Mouse (Mus musculus) Patski (cell line): Measurements from ENCODE around the gene Rnf4. TPM values are rescaled to one million over a fixed set of nuclear protein-coding genes. Genes with fewer than 3 reads are reported as not detected.

Experiments
- ATAC-seq: fragments of 100-300 bp; one replicate; pipeline ENCODE4 v1.8.0; 2021
- CTCF ChIA-PET: fragments of 350-600 bp; sonication (Branson Sonifier 250); formaldehyde crosslinking; loops from one replicate; lab custom pipeline; 2022; ENCODE audit warnings: inconsistent platforms; lab: Charles Lee
- POLR2A ChIA-PET: fragments of 350-600 bp; sonication (Branson Sonifier 250); formaldehyde crosslinking; loops from one replicate; lab custom pipeline; 2022; ENCODE audit warnings: antibody characterized with exemption, inconsistent platforms; lab: Charles Lee
- DNase-seq: peaks from one replicate; pipeline ENCODE4 v3.0.0-alpha.2; 2011; ENCODE audit warnings: low read depth, low spot score
- H3K27me3 ChIP-seq: fragments of 371-371 bp; one replicate; pipeline ENCODE4 v1.5.1; 2021
- CTCF ChIP-seq: fragments of 100-300 bp; IDR thresholded peaks from one replicate; pipeline ENCODE4 v1.5.1; 2021
- in situ Hi-C: fragments of 300-500 bp; cut with MboI; formaldehyde crosslinking; loops from 3 replicates; pipeline ENCODE4 v1.11.1; 2018; ENCODE audit warnings: low pct_unique_long_range_greater_than_20kb, mixed read lengths
- polyA plus RNA-seq: library from polyadenylated mRNA; unstranded; gene quantifications from one replicate; pipeline ENCODE4 v1.2.3, GENCODE M21; 2021

Gene Rnf4
- polyA plus RNA-seq, 1 experiment from 2014 or later, result 128 TPM

DNA sequence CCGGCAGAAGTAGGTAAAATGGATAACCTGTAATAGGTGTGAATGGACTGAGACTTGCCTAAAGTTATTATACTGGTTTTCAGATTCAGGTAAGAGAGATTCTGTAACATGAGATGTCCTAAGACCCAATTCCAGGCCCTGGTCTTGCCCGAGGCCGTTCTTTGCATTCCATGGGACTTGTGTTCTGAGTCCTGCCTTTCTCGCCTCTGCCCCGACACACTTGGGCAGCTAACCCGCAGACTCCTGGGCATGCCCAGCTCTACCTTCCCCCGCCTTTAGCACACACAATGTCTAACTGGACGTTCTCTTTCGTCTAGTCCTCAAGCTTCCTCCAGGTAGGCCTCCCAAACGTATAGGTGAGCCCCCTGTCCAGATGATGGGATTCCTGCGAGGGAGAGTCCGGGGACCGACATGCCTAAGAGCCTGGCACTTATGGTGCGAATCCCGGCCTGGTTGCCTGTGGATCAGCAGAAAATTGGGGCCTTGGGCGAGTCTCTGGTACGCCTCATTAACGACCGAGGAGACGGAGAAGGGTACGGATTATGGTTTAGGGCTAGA, 471 bp upstream of the Rnf4 start:
- ChIA-PET POLR2A (interaction anchor here (0.8 to 1.8 kb wide), 4 partner anchors 9 to 14 kb away, joined by 3 to 10 read pairs (median 4); no protein-coding TSS in a partner anchor), CTCF (no interaction called here)
- ATAC-seq, result peak; percentile 58
- H3K27me3 ChIP-seq, result no peaks in the 10 kb centered on the region
- DNase-seq, result peak; percentile 37
- TF ChIP-seq CTCF, result no peak
- in situ Hi-C loops, result no loop called here

- DNase-seq (no peak), ATAC-seq (peak; percentile 46)
- in situ Hi-C loops, result no loop called here
- CTCF ChIA-PET, result interaction anchor here (0.7 kb wide), 1 partner anchor 55 kb away, joined by 3 read pairs; no protein-coding TSS in a partner anchor
- no peaks in the 10 kb centered on the region for H3K27me3 ChIP-seq
- TF ChIP-seq CTCF, result no peak
- POLR2A ChIA-PET, result interaction anchor here (0.6 to 1.8 kb wide), 2 partner anchors 11 to 12 kb away, joined by 3 to 4 read pairs; no protein-coding TSS in a partner anchor
Observed at GRCm38 (mm10) chr5:34336775-34337450, 824 bp downstream of the Rnf4 start.

DNA sequence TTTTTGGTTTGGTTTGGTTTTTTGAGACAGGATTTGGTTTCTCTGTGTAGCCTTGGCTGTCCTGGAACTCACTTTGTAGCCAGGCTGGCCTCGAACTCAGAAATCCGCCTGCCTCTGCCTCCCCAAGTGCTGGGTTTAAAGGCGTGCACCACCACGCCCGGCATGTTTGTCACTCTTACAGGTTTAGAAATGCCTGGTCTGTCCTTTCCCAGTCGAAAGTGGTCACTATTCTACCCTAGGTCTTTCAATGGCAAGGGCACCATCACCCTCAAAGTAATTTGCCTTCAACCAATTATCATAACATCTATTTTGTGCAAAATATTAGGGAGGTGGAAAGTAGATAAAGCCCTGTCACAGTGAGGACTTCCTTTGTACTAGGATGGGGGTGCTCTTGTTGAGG, 4.2 kb downstream of the Rnf4 start:
- TF ChIP-seq CTCF, result no peak
- ChIA-PET POLR2A (no interaction called here), CTCF (interaction anchor here (0.9 to 1.1 kb wide), 2 partner anchors 10 to 15 kb away, joined by 3 read pairs; no protein-coding TSS in a partner anchor)
- no peaks in the 10 kb centered on the region for H3K27me3 ChIP-seq
- ATAC-seq, result no peak
- in situ Hi-C loops, result no loop called here
- DNase-seq, result no peak

DNA sequence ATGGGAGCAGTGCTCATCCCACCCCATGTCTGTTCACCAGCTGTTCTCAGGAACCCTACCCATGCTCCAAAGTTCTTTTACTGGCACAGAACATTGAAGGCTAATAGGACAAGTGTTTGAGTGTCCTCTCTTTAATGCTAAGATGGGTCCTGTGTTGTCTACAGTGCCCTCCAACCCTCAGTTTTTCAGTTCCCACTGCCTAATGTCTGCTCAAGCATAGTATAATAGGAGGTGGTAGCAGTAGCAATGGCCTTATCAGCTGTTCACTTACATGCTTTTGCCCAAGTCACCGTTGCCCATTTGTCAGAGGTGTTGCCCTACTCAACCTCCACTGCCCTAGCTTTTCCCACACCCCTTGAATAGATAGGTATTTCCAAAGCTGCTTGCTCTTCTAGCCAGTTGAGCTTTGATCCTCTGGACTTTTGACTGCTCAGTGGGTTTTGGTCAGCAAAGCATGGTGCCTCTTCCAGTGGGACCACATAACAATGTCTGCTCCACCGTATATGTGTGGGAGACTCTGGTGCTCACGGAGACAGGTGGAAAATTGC, 16.1 kb downstream of the Rnf4 start:
- ATAC-seq (no peak), DNase-seq (no peak)
- TF ChIP-seq CTCF, result no peak
- ChIA-PET POLR2A (no interaction called here), CTCF (interaction anchor here (1.2 kb wide), 1 partner anchor 116 kb away, joined by 3 read pairs; no protein-coding TSS in a partner anchor)
- in situ Hi-C loops, result no loop called here
- H3K27me3 ChIP-seq, result no peaks in the 10 kb centered on the region

DNA sequence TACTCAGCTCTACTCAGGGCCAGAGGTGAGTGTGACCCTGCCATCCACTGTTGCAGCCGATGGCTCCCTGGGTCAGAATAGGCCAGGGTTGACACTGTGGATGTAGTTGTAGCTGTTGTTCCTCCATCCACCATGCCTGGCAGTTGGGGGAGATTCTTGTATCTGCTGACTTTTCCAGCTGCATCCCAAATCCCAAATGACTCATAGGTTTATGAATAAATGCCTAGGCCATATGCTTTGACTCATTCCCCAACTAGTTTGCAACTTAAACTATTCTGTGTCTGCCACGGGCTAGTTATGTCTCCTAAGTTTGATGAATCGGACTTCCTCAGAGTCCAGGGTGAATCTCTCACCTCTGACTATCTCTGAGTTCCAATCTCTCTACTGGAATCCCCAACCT, 24.2 kb downstream of the Rnf4 start:
- ATAC-seq, result no peak
- TF ChIP-seq CTCF, result no peak
- in situ Hi-C loops, result no loop called here
- CTCF ChIA-PET, result no interaction called here
- POLR2A ChIA-PET, result interaction anchor here (0.5 kb wide), 2 partner anchors 42 to 78 kb away, joined by 3 to 5 read pairs; no protein-coding TSS in a partner anchor
- no peak for DNase-seq
- no peaks in the 10 kb centered on the region for H3K27me3 ChIP-seq

DNA sequence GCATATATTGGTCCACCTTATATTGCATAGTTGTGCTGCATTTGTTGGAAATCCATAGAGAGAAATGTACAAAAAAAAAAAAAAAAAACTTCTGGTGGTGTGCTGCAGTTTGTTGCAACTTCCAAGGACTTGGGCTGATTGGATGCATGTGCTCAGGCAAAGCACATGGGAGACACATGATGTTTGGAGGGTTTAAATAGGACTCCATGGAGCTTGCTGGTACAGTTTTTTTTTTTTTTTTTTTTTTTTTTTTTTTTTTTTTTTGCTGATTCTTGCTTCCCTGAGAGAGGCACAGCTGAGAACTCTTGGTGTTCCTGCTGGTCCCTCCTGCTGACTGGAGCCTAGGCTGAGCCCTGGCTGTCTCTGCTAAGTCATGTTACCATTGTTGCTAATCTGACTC, 27.0 kb downstream of the Rnf4 start:
- POLR2A ChIA-PET, result interaction anchor here (0.6 to 0.9 kb wide), 3 partner anchors 15 to 790 kb away, joined by 3 to 4 read pairs (median 3); no protein-coding TSS in a partner anchor
- no peak for TF ChIP-seq CTCF
- no peaks in the 10 kb centered on the region for H3K27me3 ChIP-seq
- DNase-seq, result no peak
- in situ Hi-C loops, result no loop called here
- ATAC-seq, result no peak
- CTCF ChIA-PET, result no interaction called here

DNA sequence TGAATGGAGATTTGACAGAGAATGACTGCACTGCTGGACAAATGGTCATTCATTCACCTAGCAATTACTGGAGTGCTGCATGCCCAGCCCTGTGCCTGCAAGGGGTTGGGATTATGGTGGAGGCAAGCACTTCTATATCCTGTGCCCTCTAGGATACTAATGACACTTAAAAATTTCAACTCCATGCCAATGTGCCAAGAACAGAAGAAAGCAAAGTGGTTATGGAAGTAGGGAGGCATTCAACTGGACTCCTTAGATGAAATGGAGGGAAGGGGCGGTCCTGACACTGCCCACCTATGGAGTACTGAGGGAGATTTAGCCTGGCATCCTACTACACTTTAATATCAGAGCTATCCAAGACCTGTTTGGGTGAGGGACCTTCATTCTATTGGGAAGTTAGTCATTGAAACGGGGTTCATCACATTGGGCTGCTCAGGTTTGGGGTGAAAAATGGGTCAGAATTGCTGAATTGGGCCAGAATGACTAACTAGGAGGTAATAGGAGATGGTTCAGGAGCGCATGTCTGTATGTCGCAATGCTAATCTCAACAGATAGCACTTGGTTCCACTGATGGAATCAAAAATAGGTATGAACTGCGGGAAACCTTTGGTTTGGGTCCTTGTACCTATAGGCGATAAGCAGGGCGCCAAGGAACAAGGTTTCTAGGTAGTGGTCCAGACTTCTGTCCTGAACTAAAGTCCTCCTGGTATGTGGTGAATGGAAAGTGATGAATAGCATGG, 32.6 kb downstream of the Rnf4 start:
- no peak for DNase-seq
- no peak for TF ChIP-seq CTCF
- in situ Hi-C loops, result no loop called here
- H3K27me3 ChIP-seq, result no peaks in the 10 kb centered on the region
- ChIA-PET CTCF (interaction anchor here (1.0 to 2.1 kb wide), 4 partner anchors 14 to 89 kb away, joined by 3 to 5 read pairs (median 3); no protein-coding TSS in a partner anchor), POLR2A (no interaction called here)
- ATAC-seq, result no peak

- peak; percentile 70 for DNase-seq
- ChIA-PET POLR2A (interaction anchor here (2.1 kb wide), 1 partner anchor 10 kb away, joined by 6 read pairs; no protein-coding TSS in a partner anchor), CTCF (interaction anchor here (1.1 to 2.1 kb wide), 2 partner anchors 14 to 30 kb away, joined by 3 to 5 read pairs; no protein-coding TSS in a partner anchor)
- in situ Hi-C loops, result no loop called here
- no peak for TF ChIP-seq CTCF
- peak; percentile 96 for ATAC-seq
- no peaks in the 10 kb centered on the region for H3K27me3 ChIP-seq
Observed at GRCm38 (mm10) chr5:34369341-34370021, 33.4 kb downstream of the Rnf4 start, which contains the start of gene Fam193a. Gene Fam193a, plus strand, starts transcription at chr5:34369933.

DNA sequence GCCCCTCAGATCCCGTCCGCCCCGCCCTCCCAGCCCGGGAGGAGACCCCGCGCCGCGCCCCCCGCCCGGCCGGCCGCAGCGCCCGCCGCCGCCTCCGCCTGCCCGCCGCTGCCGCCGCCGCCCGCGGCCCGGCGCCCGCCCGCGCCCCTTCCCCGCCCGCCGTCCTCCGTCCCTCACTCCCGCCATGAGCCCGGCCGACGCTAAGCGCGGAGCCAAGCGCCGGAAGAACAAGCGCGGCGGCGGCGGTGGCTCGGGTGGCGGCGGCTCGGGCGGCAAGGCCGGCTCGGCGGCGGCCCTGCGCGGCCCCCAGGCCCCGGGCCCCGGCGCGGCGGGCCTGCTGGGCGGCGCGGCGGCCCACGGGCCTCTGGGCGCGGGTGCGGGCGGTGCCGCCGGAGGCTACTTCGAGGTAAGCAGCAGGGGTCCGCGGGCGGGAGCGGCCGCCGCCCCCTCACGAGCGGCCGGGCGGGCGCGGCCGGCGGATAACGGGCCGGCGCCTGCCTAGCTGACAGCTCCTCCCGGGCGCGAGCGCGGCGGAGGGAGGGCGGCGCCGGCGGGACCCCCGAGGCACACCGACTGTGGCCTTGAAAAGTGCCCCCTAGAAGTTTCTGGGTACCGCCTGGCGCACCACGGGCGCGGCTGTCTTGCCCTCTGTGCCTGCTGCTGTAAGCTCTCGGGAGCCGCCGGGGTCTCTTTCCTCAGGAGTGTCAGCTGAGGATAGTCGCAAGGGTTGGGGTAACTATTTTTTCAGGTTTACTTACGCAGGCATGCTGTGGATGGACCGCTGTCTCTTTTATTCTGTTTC, 34.1 kb downstream of the Rnf4 start:
- no peak for DNase-seq
- peak; percentile 18 for ATAC-seq
- CTCF ChIA-PET, result interaction anchor here (0.8 to 2.1 kb wide), 3 partner anchors 12 to 30 kb away, joined by 3 to 5 read pairs (median 3); no protein-coding TSS in a partner anchor
- POLR2A ChIA-PET, result interaction anchor here (0.6 to 2.1 kb wide), 3 partner anchors 10 to 164 kb away, joined by 4 to 6 read pairs (median 4); no protein-coding TSS in a partner anchor
- in situ Hi-C loops, result no loop called here
- H3K27me3 ChIP-seq, result no peaks in the 10 kb centered on the region
- TF ChIP-seq CTCF, result no peak
